Mouse (Mus musculus): ENCODE data around the gene Ten1. TPM values are rescaled to one million over a fixed set of nuclear protein-coding genes. Genes with fewer than 3 reads are reported as not detected.

Gene Ten1
- total and polyA plus RNA-seq, 2 experiments from 2014 or later: 66.6 to 110 TPM

DNA sequence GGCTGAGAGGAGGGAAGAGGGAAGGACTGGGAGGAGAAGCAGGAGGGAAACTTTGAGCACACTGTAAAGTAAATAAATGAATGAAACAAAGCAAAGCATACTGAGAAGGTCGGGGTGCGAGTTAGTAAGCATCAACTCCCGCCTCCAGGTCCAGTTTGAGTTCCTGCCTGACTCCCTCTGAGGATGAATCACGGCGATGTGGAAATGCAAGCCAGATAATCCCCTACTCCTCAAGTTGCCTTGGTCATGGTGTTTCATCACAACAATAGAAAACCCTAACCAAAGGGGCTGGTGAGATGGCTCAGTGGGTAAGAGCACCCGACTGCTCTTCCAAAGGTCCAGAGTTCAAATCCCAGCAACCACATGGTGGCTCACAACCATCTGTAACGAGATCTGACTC is 22.6 kb upstream of the Ten1 start:
- 87% methylated on average over 7 of the region's 7 CpGs for WGBS

DNA sequence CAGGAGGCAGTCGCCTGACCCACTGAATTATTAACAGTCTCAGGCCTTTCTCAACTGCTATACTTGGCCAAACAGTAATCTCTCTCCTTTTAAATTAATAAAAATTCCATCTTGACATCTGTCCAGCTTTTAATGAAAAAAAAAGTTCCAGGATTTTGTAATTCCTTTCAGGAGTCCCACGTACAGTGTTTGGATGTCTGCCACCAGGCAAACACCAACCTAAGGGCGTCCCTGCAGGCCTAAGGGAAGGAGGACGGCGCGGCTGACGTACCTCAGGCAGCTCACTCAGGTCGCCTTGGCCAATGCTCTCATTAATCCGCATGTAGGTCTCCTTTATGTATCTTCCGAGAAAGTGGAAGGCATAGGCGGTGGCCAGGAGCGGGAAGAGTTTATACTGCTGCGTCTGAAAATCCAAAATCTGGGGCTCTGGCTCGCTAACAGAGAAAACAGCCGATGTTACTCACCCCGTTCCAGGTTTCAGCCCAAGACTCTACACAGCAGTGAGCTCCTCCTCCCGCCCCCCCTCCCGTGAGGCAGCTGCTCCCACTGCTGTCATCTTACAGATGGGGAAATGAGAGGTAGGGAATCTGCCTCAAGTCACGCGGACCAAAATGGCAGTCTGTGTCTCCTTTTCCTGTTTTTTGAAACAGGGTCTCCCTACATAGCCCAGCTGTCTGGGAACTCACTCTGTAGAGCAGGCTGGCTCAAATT is 20.1 kb upstream of the Ten1 start:
- Histone ChIP-seq H3K4me1 (ENCODE audit: insufficient read depth, low read length) (no peaks in the 10 kb centered on the region), H3K27ac (no peak overlapping the region), H3K4me3 (ENCODE audit: low read length) (no peak overlapping the region), H3K27me3 (ENCODE audit: insufficient read depth, low read length) (no peaks in the 10 kb centered on the region), H3K9ac (replicated peaks; ENCODE audit: low read length) (no peak overlapping the region), H3K9me3 (ENCODE audit: low read length) (no peaks in the 10 kb centered on the region), H3K36me3 (ENCODE audit: insufficient read depth, low read length) (peaks cover 57% of the 10 kb centered on the region), H3K4me2 (ENCODE audit: low read depth, low read length) (no peak overlapping the region)
- WGBS: 85% methylated on average over 20 of the region's 20 CpGs
- no peak for TF ChIP-seq CTCF (IDR thresholded peaks at IDR 0.05; ENCODE audit: low read depth)
- DNase-seq (ENCODE audit: low spot score) (no peak), ATAC-seq (no peak)

More for the DNA sequence above, 22.6 kb upstream of the Ten1 start:
- Histone ChIP-seq H3K9me3 (ENCODE audit: low read length) (no peaks in the 10 kb centered on the region), H3K36me3 (ENCODE audit: insufficient read depth, low read length) (peaks cover 75% of the 10 kb centered on the region), H3K27ac (no peak overlapping the region), H3K4me3 (ENCODE audit: low read length) (no peak overlapping the region), H3K4me2 (ENCODE audit: low read depth, low read length) (no peak overlapping the region), H3K9ac (replicated peaks; ENCODE audit: low read length) (no peak overlapping the region), H3K27me3 (ENCODE audit: insufficient read depth, low read length) (no peaks in the 10 kb centered on the region), H3K4me1 (ENCODE audit: insufficient read depth, low read length) (no peaks in the 10 kb centered on the region)
- no peak for TF ChIP-seq CTCF (IDR thresholded peaks at IDR 0.05; ENCODE audit: low read depth)
- DNase-seq (ENCODE audit: low spot score) (no peak), ATAC-seq (no peak)

DNA sequence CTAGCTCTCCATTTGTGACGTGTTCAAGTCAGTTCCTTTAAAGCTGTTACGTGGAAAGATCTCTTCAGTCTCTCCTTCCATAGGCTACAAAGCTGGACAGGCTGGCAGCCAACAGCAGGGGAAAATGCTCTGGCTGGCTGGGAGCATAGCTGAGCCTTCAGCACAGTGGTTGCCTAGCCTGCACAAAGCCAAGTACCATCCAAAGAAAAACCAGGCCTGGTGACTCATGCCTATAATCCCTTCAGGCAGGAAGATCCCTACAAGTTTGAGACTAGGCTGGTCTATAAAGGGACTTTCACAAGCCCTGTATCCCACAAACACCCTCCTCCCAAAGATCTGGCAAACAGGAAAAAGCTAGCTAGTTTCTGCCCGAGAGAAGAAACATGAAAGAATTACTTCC is 12.8 kb upstream of the Ten1 start:
- H3K9ac ChIP-seq (replicated peaks; ENCODE audit: low read length): no peak overlapping the region
- H3K36me3 ChIP-seq (ENCODE audit: insufficient read depth, low read length): peaks cover 17% of the 10 kb centered on the region
- ATAC-seq: peak; percentile 63; the same call in 1 of the 2 replicates
- H3K4me3 ChIP-seq (ENCODE audit: low read length): no peak overlapping the region
- DNase-seq (ENCODE audit: low spot score): peak; percentile 52
- H3K4me2 ChIP-seq (ENCODE audit: low read depth, low read length): no peak overlapping the region
- no peaks in the 10 kb centered on the region for H3K9me3 ChIP-seq (ENCODE audit: low read length)
- TF ChIP-seq CTCF (IDR thresholded peaks at IDR 0.05; ENCODE audit: low read depth): no peak
- peaks cover 10% of the 10 kb centered on the region; the same call in 1 of the 2 replicates for H3K4me1 ChIP-seq (ENCODE audit: insufficient read depth, low read length)
- H3K27ac ChIP-seq: peak overlapping the region; percentile 54; the same call in 1 of the 2 replicates
- WGBS: 57% methylated on average over 3 of the region's 3 CpGs
- no peaks in the 10 kb centered on the region for H3K27me3 ChIP-seq (ENCODE audit: insufficient read depth, low read length)

GRCm38 (mm10) chr11:116186360-116186759 is 12.3 kb upstream of the Ten1 start:
- DNase-seq (ENCODE audit: low spot score): no peak
- peaks cover 21% of the 10 kb centered on the region for H3K36me3 ChIP-seq (ENCODE audit: insufficient read depth, low read length)
- 90% methylated on average over 11 of the region's 11 CpGs for WGBS

GRCm38 (mm10) chr11:116187226-116187930 is 11.3 kb upstream of the Ten1 start:
- no peaks in the 10 kb centered on the region for H3K9me3 ChIP-seq (ENCODE audit: low read length)
- DNase-seq (ENCODE audit: low spot score) (peak; percentile 53), ATAC-seq (no peak)
- no peak overlapping the region for H3K4me3 ChIP-seq (ENCODE audit: low read length)
- peaks cover 26% of the 10 kb centered on the region for H3K36me3 ChIP-seq (ENCODE audit: insufficient read depth, low read length)
- peak overlapping the region; percentile 75 for H3K27ac ChIP-seq
- peaks cover 10% of the 10 kb centered on the region; the same call in 1 of the 2 replicates for H3K4me1 ChIP-seq (ENCODE audit: insufficient read depth, low read length)
- H3K9ac ChIP-seq (replicated peaks; ENCODE audit: low read length): no peak overlapping the region; the same call in 1 of the 2 replicates
- no peak overlapping the region for H3K4me2 ChIP-seq (ENCODE audit: low read depth, low read length)
- no peaks in the 10 kb centered on the region for H3K27me3 ChIP-seq (ENCODE audit: insufficient read depth, low read length)
- TF ChIP-seq CTCF (IDR thresholded peaks at IDR 0.05; ENCODE audit: low read depth): no peak
- WGBS: 23% methylated on average over 11 of the region's 11 CpGs

More at GRCm38 (mm10) chr11:116186360-116186759, 12.3 kb upstream of the Ten1 start:
- no peak overlapping the region for H3K4me3 ChIP-seq (ENCODE audit: low read length)
- H3K27ac ChIP-seq: peak overlapping the region; percentile 54
- no peak overlapping the region for H3K9ac ChIP-seq (replicated peaks; ENCODE audit: low read length)
- H3K27me3 ChIP-seq (ENCODE audit: insufficient read depth, low read length): no peaks in the 10 kb centered on the region
- ATAC-seq: no peak
- H3K4me1 ChIP-seq (ENCODE audit: insufficient read depth, low read length): peaks cover 10% of the 10 kb centered on the region; the same call in 1 of the 2 replicates
- no peaks in the 10 kb centered on the region for H3K9me3 ChIP-seq (ENCODE audit: low read length)
- H3K4me2 ChIP-seq (ENCODE audit: low read depth, low read length): no peak overlapping the region
- no peak for TF ChIP-seq CTCF (IDR thresholded peaks at IDR 0.05; ENCODE audit: low read depth)

GRCm38 (mm10) chr11:116194619-116195018 is 4.0 kb upstream of the Ten1 start:
- no peak overlapping the region for H3K4me3 ChIP-seq (ENCODE audit: low read length)
- H3K36me3 ChIP-seq (ENCODE audit: insufficient read depth, low read length): peaks cover 20% of the 10 kb centered on the region
- 97% methylated on average over 8 of the region's 8 CpGs for WGBS
- TF ChIP-seq CTCF (IDR thresholded peaks at IDR 0.05; ENCODE audit: low read depth): no peak
- H3K9me3 ChIP-seq (ENCODE audit: low read length): no peaks in the 10 kb centered on the region
- no peak overlapping the region for H3K27ac ChIP-seq
- DNase-seq (ENCODE audit: low spot score) (no peak), ATAC-seq (no peak)
- no peak overlapping the region for H3K4me2 ChIP-seq (ENCODE audit: low read depth, low read length)
- H3K9ac ChIP-seq (replicated peaks; ENCODE audit: low read length): no peak overlapping the region
- H3K27me3 ChIP-seq (ENCODE audit: insufficient read depth, low read length): no peaks in the 10 kb centered on the region
- peaks cover 5% of the 10 kb centered on the region; the same call in 1 of the 2 replicates for H3K4me1 ChIP-seq (ENCODE audit: insufficient read depth, low read length)
